Comparison of ENCODE assay signal across 7 mouse cellular contexts in the genomic region with DNA sequence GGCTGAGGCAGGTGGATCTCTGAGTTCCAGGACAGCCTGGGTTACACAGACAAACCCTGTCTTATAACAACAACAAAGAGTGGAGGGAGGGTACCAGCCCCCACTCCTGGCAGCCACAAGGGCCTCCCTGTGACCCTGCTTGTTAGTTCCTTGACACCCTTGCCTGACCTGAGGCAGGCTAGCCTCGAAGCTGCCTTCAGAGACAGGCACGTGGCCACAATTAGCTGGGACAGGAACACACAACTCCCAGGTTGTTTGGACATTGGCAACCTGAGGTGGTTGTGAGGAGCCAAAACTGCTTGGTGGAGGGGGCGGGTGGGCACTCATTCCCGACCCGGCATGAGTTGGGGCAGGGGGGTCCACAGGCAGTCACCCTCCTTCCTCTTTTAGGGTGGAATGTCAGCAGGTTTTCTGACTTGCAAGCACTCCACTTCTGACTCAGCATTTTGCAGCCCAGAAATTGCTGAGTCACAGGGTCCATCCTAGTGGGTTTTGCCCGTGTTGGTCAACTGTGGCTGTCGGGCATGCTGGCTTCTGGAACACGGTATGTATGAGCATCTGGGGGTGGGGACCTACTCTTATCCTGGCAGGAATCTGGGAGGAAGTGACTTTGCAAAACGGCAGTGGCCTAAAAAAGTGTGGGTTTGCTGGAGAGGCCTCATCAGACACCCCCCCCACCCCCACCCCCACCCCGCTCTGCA. TPM values are rescaled to one million over a fixed set of nuclear protein-coding genes. Genes with fewer than 3 reads are reported as not detected.
A peak's percentile ranks its signal among the peaks of the same experiment; 100 is the strongest.
DNase-seq lines count a peak whose midpoint lies in the region; ATAC-seq and TF ChIP-seq lines count a peak whose summit lies in the region.

No protein-coding gene starts in this region.

- DNase-seq in layer of hippocampus, adult 2 months (ENCODE audit: low spot score in 2 of 2), result no peak
- no peak for DNase-seq in layer of hippocampus, postnatal 10 days (ENCODE audit: low spot score in 2 of 2)
- DNase-seq in MEL-GATA-1-ER (ENCODE audit: extremely low read depth, low read depth), result peak; percentile 96
- peak; percentile 66 for DNase-seq in lung, postnatal 36 days
- no peak for DNase-seq in frontal cortex, adult 2 months (ENCODE audit: extremely low spot score in 1 of 2, low spot score in 1 of 2)
- DNase-seq in T-cell, adult 2 months (ENCODE audit: low spot score), result no peak

- H3K4me3 ChIP-seq in layer of hippocampus, adult 2 months, result peak overlapping the region; percentile 96

- peak overlapping the region; percentile 99 for H3K27ac ChIP-seq in layer of hippocampus, adult 2 months

- TF ChIP-seq CTCF in layer of hippocampus, adult 2 months (conservative IDR thresholded peaks at IDR 0.05), result no peak

- peak; percentile 13; the same call in 1 of the 2 replicates for ATAC-seq in common myeloid progenitor, adult 5-6 weeks (replicated peaks; ENCODE audit: low read depth, poor library complexity, severe bottlenecking)

RNA-seq across cellular contexts. Expression of a gene that starts 8.2 kb away (rescaled TPM):
- 100 to 1,000 TPM; 133 to 135 TPM for total RNA-seq in layer of hippocampus, adult 2 months (2021)
- 100 to 1,000 TPM; 104 to 118 TPM for total RNA-seq in layer of hippocampus, postnatal 10 days (2021)
- 55.3 and 57.2 TPM in 2 replicates for total RNA-seq in common myeloid progenitor, adult 5-6 weeks (2017)
- 107 and 117 TPM in 2 replicates for polyA plus RNA-seq in frontal cortex, adult 2 months (2012; rRNA removed)

RNA-seq across cellular contexts. Expression of a gene that starts 18.8 kb away (rescaled TPM):
- 10 to 100 TPM; 45.5 to 46.8 TPM for total RNA-seq in layer of hippocampus, adult 2 months (2021)
- 10 to 100 TPM; 37.3 to 43.3 TPM for total RNA-seq in layer of hippocampus, postnatal 10 days (2021)
- 6.1 and 7.5 TPM in 2 replicates for total RNA-seq in common myeloid progenitor, adult 5-6 weeks (2017)
- 69.2 and 78.4 TPM in 2 replicates for polyA plus RNA-seq in frontal cortex, adult 2 months (2012; rRNA removed)

RNA-seq across cellular contexts. Expression of a gene that starts 55.4 kb away (rescaled TPM):
- under 1 TPM; 0.59 to 0.96 TPM for total RNA-seq in layer of hippocampus, adult 2 months (2021)
- total RNA-seq in layer of hippocampus, postnatal 10 days (2021), result under 1 TPM; 0.62 to 0.73 TPM
- total RNA-seq in common myeloid progenitor, adult 5-6 weeks (2017), result 0.49 and 2.3 TPM in 2 replicates
- polyA plus RNA-seq in frontal cortex, adult 2 months (2012; rRNA removed), result 1.0 and 1.5 TPM in 2 replicates

RNA-seq across cellular contexts. Expression of a gene that starts 57.7 kb away (rescaled TPM):
- total RNA-seq in layer of hippocampus, adult 2 months (2021), result 10 to 100 TPM; 23.8 to 28.5 TPM
- total RNA-seq in layer of hippocampus, postnatal 10 days (2021), result 10 to 100 TPM; 29.1 to 32.0 TPM
- 22.2 and 30.7 TPM in 2 replicates for total RNA-seq in common myeloid progenitor, adult 5-6 weeks (2017)
- polyA plus RNA-seq in frontal cortex, adult 2 months (2012; rRNA removed), result 50.2 and 57.5 TPM in 2 replicates

Comparison
In these comparisons a context has a peak if more than half of its experiments do, and no peak if none do; other contexts are left out.
1. DNase-seq: peak in MEL-GATA-1-ER (single experiment) and lung, postnatal 36 days (single experiment); none in layer of hippocampus, adult 2 months (0 of 2), layer of hippocampus, postnatal 10 days (0 of 2), frontal cortex, adult 2 months (0 of 2) and T-cell, adult 2 months (single experiment).